Mouse (Mus musculus): ENCODE data around the gene Rptor. TPM values are rescaled to one million over a fixed set of nuclear protein-coding genes. Genes with fewer than 3 reads are reported as not detected.

The Rptor gene
- total RNA-seq, 2 experiments from 2014 or later: 59.7 to 62.9 TPM

- no peak for DNase-seq (ENCODE audit: extremely low spot score in 1 of 2, low spot score in 1 of 2)
Observed at GRCm38 (mm10) chr11:119602177-119602700, 466 bp upstream of the Rptor start.

GRCm38 (mm10) chr11:119603527-119603905 is 811 bp downstream of the Rptor start:
- DNase-seq (ENCODE audit: extremely low spot score in 1 of 2, low spot score in 1 of 2): peak in 1 of 2 experiments; percentile 20

GRCm38 (mm10) chr11:119607464-119607863 is 4.8 kb downstream of the Rptor start:
- DNase-seq (ENCODE audit: extremely low spot score in 1 of 2, low spot score in 1 of 2): no peak

GRCm38 (mm10) chr11:119611496-119611895 is 8.8 kb downstream of the Rptor start:
- DNase-seq (ENCODE audit: extremely low spot score in 1 of 2, low spot score in 1 of 2): no peak

GRCm38 (mm10) chr11:119612179-119612578 is 9.5 kb downstream of the Rptor start:
- DNase-seq (ENCODE audit: extremely low spot score in 1 of 2, low spot score in 1 of 2): no peak

- DNase-seq (ENCODE audit: extremely low spot score in 1 of 2, low spot score in 1 of 2): no peak
Observed at GRCm38 (mm10) chr11:119615087-119615486, 12.4 kb downstream of the Rptor start.

- peak in 1 of 2 experiments; percentile 87 for DNase-seq (ENCODE audit: extremely low spot score in 1 of 2, low spot score in 1 of 2)
Observed at GRCm38 (mm10) chr11:119618763-119619162, 16.1 kb downstream of the Rptor start.

- DNase-seq (ENCODE audit: extremely low spot score in 1 of 2, low spot score in 1 of 2): no peak
Observed at GRCm38 (mm10) chr11:119621266-119621665, 18.6 kb downstream of the Rptor start.

- no peak for DNase-seq (ENCODE audit: extremely low spot score in 1 of 2, low spot score in 1 of 2)
Observed at GRCm38 (mm10) chr11:119623800-119624199, 21.1 kb downstream of the Rptor start.

- no peak for DNase-seq (ENCODE audit: extremely low spot score in 1 of 2, low spot score in 1 of 2)
Observed at GRCm38 (mm10) chr11:119624401-119624800, 21.7 kb downstream of the Rptor start.

- DNase-seq (ENCODE audit: extremely low spot score in 1 of 2, low spot score in 1 of 2): no peak
Observed at GRCm38 (mm10) chr11:119624955-119625354, 22.2 kb downstream of the Rptor start.

- no peak for DNase-seq (ENCODE audit: extremely low spot score in 1 of 2, low spot score in 1 of 2)
Observed at GRCm38 (mm10) chr11:119625476-119625875, 22.8 kb downstream of the Rptor start.

GRCm38 (mm10) chr11:119625943-119626342 is 23.2 kb downstream of the Rptor start:
- DNase-seq (ENCODE audit: extremely low spot score in 1 of 2, low spot score in 1 of 2): no peak

GRCm38 (mm10) chr11:119627243-119627642 is 24.5 kb downstream of the Rptor start:
- no peak for DNase-seq (ENCODE audit: extremely low spot score in 1 of 2, low spot score in 1 of 2)

GRCm38 (mm10) chr11:119629072-119629471 is 26.4 kb downstream of the Rptor start:
- DNase-seq (ENCODE audit: extremely low spot score in 1 of 2, low spot score in 1 of 2): no peak

- no peak for DNase-seq (ENCODE audit: extremely low spot score in 1 of 2, low spot score in 1 of 2)
Observed at GRCm38 (mm10) chr11:119630329-119630728, 27.6 kb downstream of the Rptor start.

GRCm38 (mm10) chr11:119631222-119631870 is 28.6 kb downstream of the Rptor start:
- no peak for DNase-seq (ENCODE audit: extremely low spot score in 1 of 2, low spot score in 1 of 2)

GRCm38 (mm10) chr11:119636371-119636883 is 33.7 kb downstream of the Rptor start:
- no peak for DNase-seq (ENCODE audit: extremely low spot score in 1 of 2, low spot score in 1 of 2)

- no peak for DNase-seq (ENCODE audit: extremely low spot score in 1 of 2, low spot score in 1 of 2)
Observed at GRCm38 (mm10) chr11:119637519-119637918, 34.8 kb downstream of the Rptor start.

GRCm38 (mm10) chr11:119640491-119640890 is 37.8 kb downstream of the Rptor start:
- no peak for DNase-seq (ENCODE audit: extremely low spot score in 1 of 2, low spot score in 1 of 2)

- no peak for DNase-seq (ENCODE audit: extremely low spot score in 1 of 2, low spot score in 1 of 2)
Observed at GRCm38 (mm10) chr11:119641831-119642381, 39.2 kb downstream of the Rptor start.

- DNase-seq (ENCODE audit: extremely low spot score in 1 of 2, low spot score in 1 of 2): no peak
Observed at GRCm38 (mm10) chr11:119643347-119643746, 40.6 kb downstream of the Rptor start.

Measured in layer of hippocampus, postnatal 25 days (tissue).